Mouse (Mus musculus): ENCODE measurements around the gene Bcl7c.

DNA sequence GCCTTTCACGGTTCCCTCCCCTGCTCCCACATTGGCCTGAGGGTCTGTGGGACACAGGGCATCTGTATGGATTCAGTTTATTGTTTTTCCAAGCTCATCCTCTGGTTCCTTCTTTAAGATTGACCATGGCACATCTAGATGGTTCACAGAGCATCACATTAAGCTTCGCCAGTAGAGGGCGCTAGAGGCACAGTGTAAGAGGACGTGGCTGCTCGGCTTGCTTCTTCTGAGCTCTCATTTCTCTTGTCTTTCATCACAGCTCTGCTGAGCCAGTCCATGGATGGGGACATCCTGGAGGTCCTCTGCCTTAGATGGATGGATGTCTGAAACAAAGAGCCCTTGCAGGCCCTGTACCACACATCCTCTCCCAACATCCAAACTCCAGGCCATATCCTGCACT lies 33.8 kb downstream of the Bcl7c start:
- TF ChIP-seq CTCF (IDR thresholded peaks at IDR 0.05; ENCODE audit: low read depth, low read length) (peak; percentile 85), GATA1 (IDR thresholded peaks at IDR 0.05; ENCODE audit: borderline replicate concordance, low read length) (no peak), POLR2AphosphoS5 (IDR thresholded peaks at IDR 0.05; ENCODE audit: insufficient replicate concordance, low read depth, low read length) (no peak), GATA2 (IDR thresholded peaks at IDR 0.05; ENCODE audit: borderline replicate concordance, low read depth, low read length) (no peak)
